Mouse (Mus musculus) telencephalon, adult 2 months (tissue): ENCODE results near the gene Cers6.

Source experiments
- DNase-seq: peaks from one replicate; pipeline ENCODE4 v3.0.0-alpha.2; 2011; ENCODE audit warnings: low read depth, low spot score

The Cers6 gene

GRCm38 (mm10) chr2:68916299-68916698 is 55.1 kb downstream of the Cers6 start:
- no peak for DNase-seq

- no peak for DNase-seq
These were observed 55.8 kb downstream of the Cers6 start for GRCm38 (mm10) chr2:68917010-68917409.

- DNase-seq, result no peak
These were observed 56.3 kb downstream of the Cers6 start for GRCm38 (mm10) chr2:68917524-68917923.

GRCm38 (mm10) chr2:68924344-68924743 is 63.1 kb downstream of the Cers6 start:
- no peak for DNase-seq

GRCm38 (mm10) chr2:68925542-68925941 is 64.3 kb downstream of the Cers6 start:
- no peak for DNase-seq

- DNase-seq, result no peak
These were observed 65.9 kb downstream of the Cers6 start for GRCm38 (mm10) chr2:68926913-68927790.

GRCm38 (mm10) chr2:68932240-68932639 is 71.0 kb downstream of the Cers6 start:
- no peak for DNase-seq

GRCm38 (mm10) chr2:68932656-68933055 is 71.4 kb downstream of the Cers6 start:
- no peak for DNase-seq

GRCm38 (mm10) chr2:68934651-68935050 is 73.4 kb downstream of the Cers6 start:
- DNase-seq, result no peak

- DNase-seq, result no peak
These were observed 74.6 kb downstream of the Cers6 start for GRCm38 (mm10) chr2:68935721-68936294.

- DNase-seq, result no peak
These were observed 75.5 kb downstream of the Cers6 start for GRCm38 (mm10) chr2:68936773-68937172.

- DNase-seq, result peak; percentile 55
These were observed 76.6 kb downstream of the Cers6 start for GRCm38 (mm10) chr2:68937833-68938232.

- no peak for DNase-seq
These were observed 83.7 kb downstream of the Cers6 start for GRCm38 (mm10) chr2:68944898-68945297.

GRCm38 (mm10) chr2:68945976-68946375 is 84.7 kb downstream of the Cers6 start:
- no peak for DNase-seq

- DNase-seq, result no peak
These were observed 85.6 kb downstream of the Cers6 start for GRCm38 (mm10) chr2:68946819-68947218.

- DNase-seq, result no peak
These were observed 87.9 kb downstream of the Cers6 start for GRCm38 (mm10) chr2:68949137-68949536.

GRCm38 (mm10) chr2:68949728-68950127 is 88.5 kb downstream of the Cers6 start:
- no peak for DNase-seq

- no peak for DNase-seq
These were observed 90.5 kb downstream of the Cers6 start for GRCm38 (mm10) chr2:68951706-68952105.

GRCm38 (mm10) chr2:68953688-68954087 is 92.4 kb downstream of the Cers6 start:
- no peak for DNase-seq

GRCm38 (mm10) chr2:68955496-68955895 is 94.3 kb downstream of the Cers6 start:
- no peak for DNase-seq

GRCm38 (mm10) chr2:68956146-68956545 is 94.9 kb downstream of the Cers6 start:
- DNase-seq, result no peak

GRCm38 (mm10) chr2:68957831-68958230 is 96.6 kb downstream of the Cers6 start:
- no peak for DNase-seq

- no peak for DNase-seq
These were observed 98.3 kb downstream of the Cers6 start for GRCm38 (mm10) chr2:68959573-68959972.
